In genomic region chr7:6728263-6728931, GRCm38 (mm10) we compare ENCODE assay signal across 8 mouse cellular contexts. TPM values are rescaled to one million over a fixed set of nuclear protein-coding genes. Genes with fewer than 3 reads are reported as not detected.
A peak's percentile ranks its signal among the peaks of the same experiment; 100 is the strongest.
DNase-seq lines count a peak whose midpoint lies in the region; ATAC-seq and TF ChIP-seq lines count a peak whose summit lies in the region.

No protein-coding gene starts in this region.

- intact Hi-C loops in heart, postnatal 10 days (cut with DNase I), result no loop called here

- no peak for TF ChIP-seq EP300 in liver, embryonic 14.5 days (IDR thresholded peaks at IDR 0.05; ENCODE audit: low read depth)

- H3K9ac ChIP-seq in forebrain, embryonic 15.5 days (replicated peaks), result 0 out of 2 replicates have a peak overlapping the region, but pooled peaks have one; percentile 16
- no peak overlapping the region for H3K9ac ChIP-seq in liver, embryonic 14.5 days (replicated peaks)

- peak overlapping the region; percentile 60 for H3K4me3 ChIP-seq in forebrain, embryonic 15.5 days
- H3K4me3 ChIP-seq in liver, embryonic 14.5 days (ENCODE audit: insufficient read depth in 1 of 2, low read depth in 2 of 2, low read length in 2 of 2), result peak overlapping the region; percentile 58; a peak in 3 of 4 replicates

- 53% methylated on average over 19 of the region's 19 CpGs for WGBS in forebrain, embryonic 15.5 days
- 35% methylated on average over 19 of the region's 19 CpGs for WGBS in liver, embryonic 14.5 days (ENCODE audit: insufficient replicate concordance)

- H3K27me3 ChIP-seq in forebrain, embryonic 15.5 days, result no peaks in the 10 kb centered on the region
- H3K27me3 ChIP-seq in liver, embryonic 14.5 days (ENCODE audit: control insufficient read depth, insufficient read depth, low read length), result peaks cover 3% of the 10 kb centered on the region; the same call in 1 of the 2 replicates

- DNase-seq in Muller cell, postnatal 12 days (ENCODE audit: inconsistent ontology term), result peak; percentile 98
- peak; percentile 94 for DNase-seq in cerebellum, adult 11 months
- DNase-seq in heart, postnatal 10 days, result peak; percentile 94
- DNase-seq in kidney, postnatal 4 days, result peak; percentile 91 to 96
- peak; percentile 67 to 79 (median 77) for DNase-seq in liver, embryonic 14.5 days (ENCODE audit: low read depth in 3 of 3, low spot score in 3 of 3)
- peak; percentile 93 for DNase-seq in ovary, adult 18-20 months (ENCODE audit: low spot score)
- DNase-seq in yolk sac, embryonic 10.5 days (ENCODE audit: low spot score), result peak; percentile 94

- peaks cover 16% of the 10 kb centered on the region; the same call in 1 of the 2 replicates for H3K36me3 ChIP-seq in forebrain, embryonic 15.5 days
- H3K36me3 ChIP-seq in liver, embryonic 14.5 days (replicated peaks; ENCODE audit: control insufficient read depth, insufficient read depth, low read depth), result no peaks in the 10 kb centered on the region; the same call in 1 of the 2 replicates

- ATAC-seq in forebrain, embryonic 15.5 days (replicated peaks), result peak; percentile 81
- ATAC-seq in liver, embryonic 14.5 days (ENCODE audit: insufficient read depth), result peak; percentile 81

- H3K4me2 ChIP-seq in forebrain, embryonic 15.5 days (replicated peaks), result peak overlapping the region; percentile 52
- peak overlapping the region; percentile 59 for H3K4me2 ChIP-seq in liver, embryonic 14.5 days (ENCODE audit: low read depth)

- peaks cover 19% of the 10 kb centered on the region for H3K9me3 ChIP-seq in forebrain, embryonic 15.5 days
- H3K9me3 ChIP-seq in liver, embryonic 14.5 days (ENCODE audit: control insufficient read depth, low read length), result peaks cover 6% of the 10 kb centered on the region

- no peak for TF ChIP-seq CTCF in liver, embryonic 14.5 days (IDR thresholded peaks at IDR 0.05; ENCODE audit: low read depth)

- no peaks in the 10 kb centered on the region; the same call in 1 of the 2 replicates for H3K4me1 ChIP-seq in forebrain, embryonic 15.5 days
- H3K4me1 ChIP-seq in liver, embryonic 14.5 days (replicated peaks; ENCODE audit: control insufficient read depth in 2 of 2, insufficient read depth in 2 of 2, low read length in 1 of 2), result no peaks in the 10 kb centered on the region; a peak in 1 of 4 replicates

- peak overlapping the region; percentile 98 for H3K27ac ChIP-seq in forebrain, embryonic 15.5 days (replicated peaks)
- H3K27ac ChIP-seq in liver, embryonic 14.5 days, result no peak overlapping the region

RNA-seq across cellular contexts. Expression of gene Peg3, which starts 1.8 kb away (rescaled TPM):
- polyA plus RNA-seq in forebrain, embryonic 15.5 days (2015; fragmentation: Nextera tagmentation; extraction: Ambion mirVana), result 51.1 and 58.7 TPM in 2 replicates
- total RNA-seq in heart, postnatal 10 days (2021), result 10 to 100 TPM; 41.1 to 46.9 TPM
- polyA plus RNA-seq in liver, embryonic 14.5 days (2012; rRNA removed), result 12.8 and 19.3 TPM in 2 replicates
- polyA plus RNA-seq in liver, embryonic 14.5 days (2014; fragmentation: Nextera tagmentation; extraction: Ambion mirVana), result 32.5 and 35.9 TPM in 2 replicates

RNA-seq across cellular contexts. Expression of gene Usp29, which starts 2.0 kb away (rescaled TPM):
- 22.4 and 26.1 TPM in 2 replicates for polyA plus RNA-seq in forebrain, embryonic 15.5 days (2015; fragmentation: Nextera tagmentation; extraction: Ambion mirVana)
- total RNA-seq in heart, postnatal 10 days (2021), result 1 to 10 TPM in 1 of 2 experiments, under 1 TPM in 1; 0.87 to 1.2 TPM
- polyA plus RNA-seq in liver, embryonic 14.5 days (2012; rRNA removed), result 1.7 and 1.8 TPM in 2 replicates
- polyA plus RNA-seq in liver, embryonic 14.5 days (2014; fragmentation: Nextera tagmentation; extraction: Ambion mirVana), result 1.0 and 1.1 TPM in 2 replicates

RNA-seq across cellular contexts. Expression of gene Zim1, which starts 32.1 kb away (rescaled TPM):
- polyA plus RNA-seq in forebrain, embryonic 15.5 days (2015; fragmentation: Nextera tagmentation; extraction: Ambion mirVana), result 3.2 and 3.7 TPM in 2 replicates
- total RNA-seq in heart, postnatal 10 days (2021), result 1 to 10 TPM; 7.8 to 9.6 TPM
- 3.6 and 4.3 TPM in 2 replicates for polyA plus RNA-seq in liver, embryonic 14.5 days (2012; rRNA removed)
- 0.72 and 1.1 TPM in 2 replicates for polyA plus RNA-seq in liver, embryonic 14.5 days (2014; fragmentation: Nextera tagmentation; extraction: Ambion mirVana)
